Mouse (Mus musculus) cerebellum, postnatal 25 days (tissue): ENCODE data around the gene Ctdnep1.

Experiments
- DNase-seq, 2 experiments: peaks; one replicate each; pipeline ENCODE4 v3.0.0; 2021; ENCODE audit warnings: mixed read lengths in 2 of 2

Ctdnep1 gene

GRCm38 (mm10) chr11:69983377-69983776, 2.4 kb downstream of the Ctdnep1 start:
- no peak for DNase-seq

- DNase-seq: no peak
These were observed 3.5 kb downstream of the Ctdnep1 start for GRCm38 (mm10) chr11:69984431-69984830.

- peak in 1 of 2 experiments; percentile 25 for DNase-seq
These were observed 9.0 kb downstream of the Ctdnep1 start for GRCm38 (mm10) chr11:69989949-69990348.

- peak; percentile 97 for DNase-seq
These were observed 10.1 kb downstream of the Ctdnep1 start, which contains the start of gene Gabarap for GRCm38 (mm10) chr11:69990850-69991691. TSS of gene Gabarap (plus strand) at chr11:69991143.

GRCm38 (mm10) chr11:69991711-69992110, 10.8 kb downstream of the Ctdnep1 start:
- DNase-seq: no peak

GRCm38 (mm10) chr11:69992396-69992795, 11.4 kb downstream of the Ctdnep1 start:
- DNase-seq: peak in 1 of 2 experiments; percentile 25

GRCm38 (mm10) chr11:69992932-69993331, 12.0 kb downstream of the Ctdnep1 start:
- no peak for DNase-seq

- DNase-seq: no peak
These were observed 13.6 kb downstream of the Ctdnep1 start for GRCm38 (mm10) chr11:69994401-69995090.

GRCm38 (mm10) chr11:69995391-69995960, 14.5 kb downstream of the Ctdnep1 start, which contains the start of gene Phf23:
TSS of gene Phf23 (plus strand) at chr11:69995777.
- peak; percentile 93 to 97 for DNase-seq

GRCm38 (mm10) chr11:69996161-69997061, 15.5 kb downstream of the Ctdnep1 start:
- DNase-seq: peak in 1 of 2 experiments; percentile 76

GRCm38 (mm10) chr11:69997070-69997509, 16.1 kb downstream of the Ctdnep1 start:
- peak; percentile 79 to 90 for DNase-seq

- peak in 1 of 2 experiments; percentile 50 for DNase-seq
These were observed 17.9 kb downstream of the Ctdnep1 start for GRCm38 (mm10) chr11:69998567-69999491.

GRCm38 (mm10) chr11:69999666-70000065, 18.7 kb downstream of the Ctdnep1 start:
- DNase-seq: no peak

GRCm38 (mm10) chr11:70000396-70000898, 19.5 kb downstream of the Ctdnep1 start, which contains the start of gene Dvl2:
TSS of gene Dvl2 (plus strand) at chr11:70000595.
- DNase-seq: peak; percentile 89 to 94

- no peak for DNase-seq
These were observed 20.2 kb downstream of the Ctdnep1 start for GRCm38 (mm10) chr11:70001159-70001558.

- peak in 1 of 2 experiments; percentile 67 for DNase-seq
These were observed 20.9 kb downstream of the Ctdnep1 start for GRCm38 (mm10) chr11:70001865-70002264.

GRCm38 (mm10) chr11:70002471-70002870, 21.5 kb downstream of the Ctdnep1 start:
- DNase-seq: no peak

- no peak for DNase-seq
These were observed 24.6 kb downstream of the Ctdnep1 start for GRCm38 (mm10) chr11:70005521-70005920.

GRCm38 (mm10) chr11:70010033-70010432, 29.1 kb downstream of the Ctdnep1 start:
- DNase-seq: no peak

GRCm38 (mm10) chr11:70010548-70010947, 29.6 kb downstream of the Ctdnep1 start:
- no peak for DNase-seq

- DNase-seq: no peak
These were observed 30.0 kb downstream of the Ctdnep1 start for GRCm38 (mm10) chr11:70010961-70011360.
